Mouse (Mus musculus) cerebellum, postnatal 25 days (tissue): ENCODE measurements at regions not wholly inside any gene's neighbourhood (a gene's known extent, or its start where the extent isn't known, plus 50 kb on each side); places are given as distances from the start of the nearest gene placed in this dataset.

Source experiments
- DNase-seq, 2 experiments: peaks; one replicate each; pipeline ENCODE4 v3.0.0; 2021; ENCODE audit warnings: mixed read lengths in 2 of 2

GRCm38 (mm10) chr8:67143479-67143878 is 283.5 kb downstream of the Naf1 start:
- DNase-seq = no peak

GRCm38 (mm10) chr8:67181741-67182140 is 321.7 kb downstream of the Naf1 start:
- DNase-seq = no peak

- DNase-seq = no peak
These were observed 324.4 kb upstream of the Nat3 start for GRCm38 (mm10) chr8:67199213-67199612.

GRCm38 (mm10) chr8:67206064-67206463 is 317.6 kb upstream of the Nat3 start:
- DNase-seq = no peak

- no peak for DNase-seq
These were observed 291.5 kb upstream of the Nat3 start for GRCm38 (mm10) chr8:67231921-67232701.

GRCm38 (mm10) chr8:67238934-67239333 is 284.7 kb upstream of the Nat3 start:
- DNase-seq = no peak

GRCm38 (mm10) chr8:67278759-67279158 is 244.9 kb upstream of the Nat3 start:
- no peak for DNase-seq

- DNase-seq = no peak
These were observed 244.2 kb upstream of the Nat3 start for GRCm38 (mm10) chr8:67279449-67279848.

GRCm38 (mm10) chr8:67310494-67310893 is 213.2 kb upstream of the Nat3 start:
- no peak for DNase-seq

GRCm38 (mm10) chr8:67317371-67317770 is 206.3 kb upstream of the Nat3 start:
- DNase-seq = no peak

GRCm38 (mm10) chr8:67318675-67319074 is 205.0 kb upstream of the Nat3 start:
- no peak for DNase-seq

- DNase-seq = no peak
These were observed 203.1 kb upstream of the Nat3 start for GRCm38 (mm10) chr8:67320535-67320934.

GRCm38 (mm10) chr8:67328439-67328838 is 195.2 kb upstream of the Nat3 start:
- DNase-seq = no peak

GRCm38 (mm10) chr8:67377061-67377460 is 146.6 kb upstream of the Nat3 start:
- peak in 1 of 2 experiments; percentile 2 for DNase-seq

GRCm38 (mm10) chr8:67405947-67406346 is 117.7 kb upstream of the Nat3 start:
- DNase-seq = peak in 1 of 2 experiments; percentile 28

- no peak for DNase-seq
These were observed 108.8 kb upstream of the Nat3 start for GRCm38 (mm10) chr8:67414826-67415225.

- DNase-seq = no peak
These were observed 101.1 kb upstream of the Nat3 start for GRCm38 (mm10) chr8:67422521-67422920.
